Mouse (Mus musculus) kidney, adult 2 months (tissue): ENCODE measurements around the gene Dtx1. TPM values are rescaled to one million over a fixed set of nuclear protein-coding genes. Genes with fewer than 3 reads are reported as not detected.

Experiments
- DNase-seq: peaks from one replicate; pipeline ENCODE4 v3.0.0; 2021
- H3K27ac ChIP-seq: fragments of 200-500 bp; 2 replicates; pipeline ENCODE4 v1.5.1; 2012; ENCODE audit warnings: low read depth, low read length, control low read depth, inconsistent platforms; ENCODE audit not compliant: insufficient read depth
- H3K27me3 ChIP-seq: fragments of 200-500 bp; replicated peaks from 2 replicates; pipeline ENCODE4 v1.6.1; 2012; ENCODE audit warnings: mild to moderate bottlenecking, moderate library complexity, low read length, inconsistent platforms; ENCODE audit not compliant: control insufficient read depth, insufficient read depth
- H3K36me3 ChIP-seq: fragments of 200-500 bp; 2 replicates; pipeline ENCODE4 v1.6.1; 2012; ENCODE audit warnings: mild to moderate bottlenecking, moderate library complexity, low read length, inconsistent platforms; ENCODE audit not compliant: control insufficient read depth, insufficient read depth
- H3K4me1 ChIP-seq: fragments of 200-500 bp; 2 replicates; pipeline ENCODE4 v1.6.1; 2011; ENCODE audit warnings: low read length; ENCODE audit not compliant: control insufficient read depth, insufficient read depth
- H3K4me3 ChIP-seq: fragments of 200-500 bp; 2 replicates; pipeline ENCODE4 v1.5.1; 2011; ENCODE audit warnings: mild to moderate bottlenecking, low read depth, low read length, control low read depth; ENCODE audit not compliant: insufficient read depth
- CTCF ChIP-seq: fragments of 200-500 bp; conservative IDR thresholded peaks from 2 replicates; pipeline ENCODE4 v1.5.1; 2011; ENCODE audit warnings: low read depth, mild to moderate bottlenecking, control low read depth, low read length, moderate library complexity, mixed read lengths; ENCODE audit not compliant: insufficient read depth, insufficient read length
- POLR2A ChIP-seq: fragments of 200-500 bp; IDR thresholded peaks from one replicate; pipeline ENCODE4 v1.6.1; 2011; ENCODE audit warnings: low read depth, low read length, control low read depth
- WGBS: fragments of 180-500 bp; shearing (Covaris S2); methylation state at CpG from one replicate; pipeline ENCODE4 v1.1.7; 2018; 5-methylcytosine and 5-hydroxymethylcytosine counted together
- polyA plus RNA-seq: library from polyadenylated mRNA; depleted of rRNA; stranded (reverse); fragments of >200 nt; gene quantifications from 2 replicates; pipeline ENCODE4 v1.2.3, GENCODE M21; 2012; rRNA removed

Gene Dtx1
- polyA plus RNA-seq, 1 experiment: 4.4 TPM

DNA sequence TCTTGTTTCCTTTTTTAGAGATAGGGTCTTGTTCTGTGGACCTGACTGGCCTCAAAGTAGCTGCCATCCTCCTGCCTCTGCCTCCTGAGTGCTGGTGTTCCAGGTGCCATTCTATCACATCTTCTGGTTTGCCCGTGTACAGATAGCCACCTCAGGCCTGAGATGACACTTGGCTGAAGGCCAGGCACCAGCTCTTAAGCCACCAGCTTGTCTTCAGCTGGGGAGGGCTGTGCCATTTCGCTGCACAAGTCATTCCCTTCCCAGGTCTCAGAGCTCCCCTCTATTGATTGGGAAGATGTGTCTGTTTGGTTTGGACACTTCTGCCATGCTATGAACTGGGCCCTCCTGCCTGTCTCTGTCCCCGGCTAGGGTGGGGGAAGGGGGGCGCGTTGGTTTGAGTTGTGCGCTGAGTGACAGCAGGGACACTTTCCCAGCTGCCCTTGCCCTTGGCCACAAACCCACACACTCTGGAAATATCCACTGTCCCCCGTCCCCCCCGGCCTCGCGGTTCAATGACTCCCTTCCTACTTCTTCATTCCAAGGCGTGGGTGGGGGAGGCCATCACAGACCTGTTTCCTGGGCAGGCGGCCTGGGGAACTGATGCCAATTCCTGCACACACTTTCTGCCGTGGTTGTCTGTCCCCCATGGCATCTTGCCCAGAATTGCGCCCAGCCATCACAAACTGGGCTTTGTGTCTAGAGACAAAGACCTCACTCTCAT is 68.2 kb downstream of the Dtx1 start:
- H3K36me3 ChIP-seq: no peaks in the 10 kb centered on the region
- no peaks in the 10 kb centered on the region for H3K27me3 ChIP-seq
- no peak overlapping the region for H3K4me3 ChIP-seq
- peaks cover 4% of the 10 kb centered on the region; the same call in 1 of the 2 replicates for H3K4me1 ChIP-seq
- no peak for TF ChIP-seq POLR2A
- TF ChIP-seq CTCF: no peak
- peak; percentile 56 for DNase-seq
- H3K27ac ChIP-seq: no peak overlapping the region
- WGBS: 30% methylated on average over 14 of the region's 14 CpGs

DNA sequence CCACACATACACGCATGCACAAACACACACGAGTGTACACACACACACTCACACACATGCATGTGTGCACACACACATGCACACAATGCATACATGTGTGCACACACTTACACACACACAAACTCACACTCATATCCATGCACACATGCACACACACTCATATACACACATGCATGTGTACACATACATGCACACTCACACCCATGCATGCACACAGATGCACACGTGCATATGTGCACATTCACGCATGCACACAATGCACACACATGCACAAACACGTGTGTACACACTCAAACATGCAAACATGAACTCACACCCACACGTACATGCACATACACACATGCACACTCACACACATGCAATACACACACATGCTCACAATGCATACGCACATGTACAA is 71.6 kb downstream of the Dtx1 start:
- no peak overlapping the region for H3K27ac ChIP-seq
- H3K36me3 ChIP-seq: no peaks in the 10 kb centered on the region
- no peak overlapping the region for H3K4me3 ChIP-seq
- no peaks in the 10 kb centered on the region for H3K4me1 ChIP-seq
- TF ChIP-seq CTCF: no peak
- no peak for TF ChIP-seq POLR2A
- DNase-seq: no peak
- no peaks in the 10 kb centered on the region for H3K27me3 ChIP-seq
- 95% methylated on average over 7 of the region's 7 CpGs for WGBS

DNA sequence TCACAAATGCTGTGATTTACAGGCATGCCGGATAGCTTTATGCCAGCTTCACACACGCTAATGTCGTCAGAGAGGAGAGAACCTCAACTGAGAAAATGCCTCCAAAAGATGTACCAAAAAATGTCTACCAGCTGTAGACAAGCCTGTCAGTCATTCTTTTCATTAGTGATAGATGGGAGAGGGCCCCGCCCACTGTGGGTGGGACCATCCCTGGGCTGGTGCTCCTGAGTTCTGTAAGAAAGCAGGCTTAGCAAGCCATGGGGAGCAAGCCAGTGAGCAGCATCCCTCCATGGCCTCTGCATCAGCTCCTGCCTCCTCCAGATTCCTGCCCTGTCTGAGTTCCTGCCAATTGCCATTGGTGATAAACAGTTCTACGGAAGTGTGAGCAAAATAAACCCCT is 76.1 kb downstream of the Dtx1 start:
- 73% methylated on average over 5 of the region's 5 CpGs for WGBS
- no peak overlapping the region for H3K4me3 ChIP-seq
- no peak overlapping the region for H3K27ac ChIP-seq

DNA sequence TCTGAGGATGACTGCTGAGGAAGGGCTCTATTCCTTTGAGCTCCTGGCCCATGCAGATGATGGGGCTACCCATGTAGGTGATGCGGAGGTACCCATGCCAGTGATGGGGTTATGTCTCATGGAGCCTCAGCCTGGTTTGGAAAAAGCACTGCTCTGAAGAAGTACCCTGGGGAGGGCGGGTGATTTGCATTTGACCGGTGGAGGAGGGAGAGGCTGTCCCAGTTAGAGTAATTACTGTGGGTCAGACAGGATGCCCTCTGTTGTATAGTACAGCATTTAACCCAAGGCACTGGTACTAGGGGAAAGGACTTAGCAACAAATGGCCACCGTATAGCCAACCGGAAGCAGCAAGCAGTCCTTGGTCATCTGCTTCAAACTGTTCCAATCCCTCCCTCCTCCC is 76.9 kb downstream of the Dtx1 start:
- Histone ChIP-seq H3K27ac (no peak overlapping the region), H3K36me3 (no peaks in the 10 kb centered on the region), H3K4me3 (no peak overlapping the region), H3K27me3 (no peaks in the 10 kb centered on the region), H3K4me1 (no peaks in the 10 kb centered on the region)
- TF ChIP-seq CTCF (no peak), POLR2A (no peak)
- no peak for DNase-seq
- 26% methylated on average over 5 of the region's 5 CpGs for WGBS

More for the DNA sequence above, 76.1 kb downstream of the Dtx1 start:
- TF ChIP-seq CTCF (no peak), POLR2A (no peak)
- DNase-seq: no peak
- Histone ChIP-seq H3K27me3 (no peaks in the 10 kb centered on the region), H3K4me1 (no peaks in the 10 kb centered on the region), H3K36me3 (no peaks in the 10 kb centered on the region)

DNA sequence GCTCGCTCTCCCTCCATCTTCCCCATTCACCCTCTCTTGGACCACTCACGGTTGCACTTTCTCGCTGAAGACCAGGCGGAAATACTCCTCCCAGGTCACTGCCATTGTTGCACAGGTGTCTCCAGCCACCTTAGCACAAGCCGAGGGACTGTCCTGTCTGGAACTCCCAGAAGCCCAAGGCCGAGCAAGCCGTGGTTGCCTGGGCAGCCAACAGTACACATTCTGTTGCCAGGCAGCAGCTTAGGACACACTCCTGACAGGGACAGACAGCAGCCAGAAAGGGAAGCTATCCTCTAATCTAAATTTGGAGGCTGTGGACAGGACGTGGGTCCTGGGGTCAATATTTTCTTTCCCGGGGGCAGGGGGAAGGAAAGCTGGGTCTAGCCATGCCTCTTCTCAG is 77.6 kb downstream of the Dtx1 start, which contains the start of gene Cfap73:
Cfap73 (minus strand) TSS at position 105 of the 400 bp plus-strand sequence.
- Histone ChIP-seq H3K27ac (no peak within 1 kb of the TSS), H3K36me3 (no peaks in the 10 kb centered on the region), H3K4me1 (no peaks in the 10 kb centered on the region), H3K4me3 (no peak within 1 kb of the TSS), H3K27me3 (no peaks in the 10 kb centered on the region)
- 51% methylated on average over 9 of the region's 9 CpGs for WGBS
- DNase-seq: no peak
- TF ChIP-seq POLR2A (no peak), CTCF (no peak)

DNA sequence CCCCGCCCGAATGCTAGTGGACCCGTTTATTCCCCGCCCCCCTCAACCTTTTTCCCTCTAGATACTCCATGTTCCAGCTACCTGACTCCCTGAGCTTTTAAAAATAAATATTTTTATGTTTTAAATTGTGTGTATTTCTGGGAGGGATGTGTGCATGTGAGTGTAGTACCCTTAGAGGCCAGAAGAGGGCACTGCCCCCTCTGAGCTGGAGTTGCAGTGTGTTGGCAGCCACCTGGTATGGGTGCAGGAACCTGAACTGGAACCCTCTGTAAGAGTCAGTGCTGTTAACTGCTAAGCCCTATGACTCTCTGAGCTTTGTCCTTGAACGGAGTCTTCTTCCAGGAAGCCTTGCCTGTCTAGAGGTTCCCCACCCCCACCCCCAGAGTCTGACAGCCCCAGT is 79.8 kb downstream of the Dtx1 start:
- 89% methylated on average over 5 of the region's 5 CpGs for WGBS
- H3K27ac ChIP-seq: no peak overlapping the region
- no peaks in the 10 kb centered on the region for H3K4me1 ChIP-seq
- H3K36me3 ChIP-seq: no peaks in the 10 kb centered on the region
- H3K4me3 ChIP-seq: no peak overlapping the region
- H3K27me3 ChIP-seq: no peaks in the 10 kb centered on the region
- TF ChIP-seq POLR2A (no peak), CTCF (no peak)
- DNase-seq: no peak

DNA sequence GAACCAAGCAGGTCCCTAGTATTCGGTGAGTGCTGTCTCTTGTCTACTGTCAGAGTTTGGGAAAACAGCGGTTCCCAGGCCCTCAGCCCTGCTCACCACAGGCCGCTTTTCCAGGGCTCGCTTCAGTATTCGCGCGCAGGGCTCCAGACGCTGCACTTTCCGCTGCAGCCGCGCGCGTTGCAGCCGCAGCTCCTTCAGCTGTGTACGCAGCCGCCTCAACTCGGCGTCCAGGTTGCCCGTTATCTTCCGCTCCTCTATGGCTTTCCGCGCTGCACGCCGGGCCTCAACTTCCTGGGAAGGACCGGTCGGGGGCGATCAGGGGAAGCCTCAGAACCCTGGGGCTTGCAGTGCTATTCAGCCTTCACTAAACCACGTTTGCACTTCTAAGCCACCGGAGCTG is 80.6 kb downstream of the Dtx1 start:
- no peaks in the 10 kb centered on the region for H3K27me3 ChIP-seq
- WGBS: 11% methylated on average over 29 of the region's 29 CpGs
- no peaks in the 10 kb centered on the region for H3K4me1 ChIP-seq
- H3K4me3 ChIP-seq: no peak overlapping the region
- TF ChIP-seq POLR2A: no peak
- no peak for TF ChIP-seq CTCF
- no peak for DNase-seq
- no peak overlapping the region for H3K27ac ChIP-seq
- no peaks in the 10 kb centered on the region for H3K36me3 ChIP-seq

Other genes starting within 250 kb of the Dtx1 start
- 9.9 and 10.0 TPM in 2 replicates for gene Sdsl, start 239.1 kb downstream of the Dtx1 start, polyA plus RNA-seq
- not detected in 2 replicates for gene Sds, start 235.4 kb downstream of the Dtx1 start, polyA plus RNA-seq
- gene Plbd2, start 208.3 kb downstream of the Dtx1 start, polyA plus RNA-seq: 48.1 and 49.3 TPM in 2 replicates
- 23.0 and 25.8 TPM in 2 replicates for gene Slc8b1, start 200.8 kb downstream of the Dtx1 start, polyA plus RNA-seq
- 200 and 216 TPM in 2 replicates for gene Tpcn1, start 123.3 kb downstream of the Dtx1 start, polyA plus RNA-seq
- 2.1 and 2.5 TPM in 2 replicates for gene Iqcd, start 122.9 kb downstream of the Dtx1 start, polyA plus RNA-seq
- 25.2 and 32.1 TPM in 2 replicates for gene Rita1, start 99.3 kb downstream of the Dtx1 start, polyA plus RNA-seq
- 29.3 and 31.6 TPM in 2 replicates for gene Ddx54, start 99.2 kb downstream of the Dtx1 start, polyA plus RNA-seq
- gene Cfap73, start 77.7 kb downstream of the Dtx1 start, polyA plus RNA-seq: not detected in 2 replicates
- gene Rasal1, start 63.1 kb downstream of the Dtx1 start, polyA plus RNA-seq: 2.3 and 3.4 TPM in 2 replicates
- 3.5 and 5.5 TPM in 2 replicates for gene Oas2, start 37.9 kb upstream of the Dtx1 start, polyA plus RNA-seq
- 0.38 and 2.3 TPM in 2 replicates for gene Oas3, start 65.7 kb upstream of the Dtx1 start, polyA plus RNA-seq
- gene Oas1e, start 83.6 kb upstream of the Dtx1 start, polyA plus RNA-seq: not detected in 2 replicates
- gene Oas1c, start 100.6 kb upstream of the Dtx1 start, polyA plus RNA-seq: 2.6 TPM in 2 replicates
- gene Oas1f, start 135.4 kb upstream of the Dtx1 start, polyA plus RNA-seq: 0.08 and 0.19 TPM in 2 replicates
- not detected in 2 replicates for gene Oas1h, start 149.5 kb upstream of the Dtx1 start, polyA plus RNA-seq
- gene Oas1g, start 175.7 kb upstream of the Dtx1 start, polyA plus RNA-seq: 2.5 and 2.7 TPM in 2 replicates
- gene Oas1a, start 195.6 kb upstream of the Dtx1 start, polyA plus RNA-seq: 5.2 and 7.9 TPM in 2 replicates
- gene Oas1d, start 202.6 kb upstream of the Dtx1 start, polyA plus RNA-seq: not detected in 2 replicates